Mouse (Mus musculus): ENCODE results near the gene Vps4b. TPM values are rescaled to one million over a fixed set of nuclear protein-coding genes. Genes with fewer than 3 reads are reported as not detected.
A peak's percentile ranks its signal among the peaks of the same experiment; 100 is the strongest.

Gene Vps4b
- 10 to 100 TPM; 64.6 to 65.5 TPM for polyA plus RNA-seq (2017; shearing (Covaris generic))

DNA sequence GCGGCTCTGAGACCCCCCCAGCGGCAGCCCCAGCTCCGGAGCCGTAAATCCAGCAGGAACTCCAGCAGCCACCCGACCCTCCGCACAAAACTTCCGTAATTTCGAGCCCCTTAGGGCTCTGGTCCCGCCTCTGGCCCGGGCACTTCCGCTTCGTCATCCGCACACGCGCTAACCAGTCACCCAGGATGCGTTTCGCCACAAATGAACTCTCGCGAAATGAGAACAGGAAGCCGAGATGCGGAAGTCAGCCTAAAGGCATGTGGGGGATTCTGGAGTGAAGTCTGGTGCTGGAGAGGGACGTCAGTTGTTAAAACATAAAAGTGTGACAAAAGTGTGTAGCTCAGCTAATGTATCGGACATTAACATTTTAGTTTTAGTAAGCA lies at the start of gene Vps4b:
Gene Vps4b (minus strand): TSS at position 187 of the 383 bp plus-strand sequence.
- peak; percentile 99 for ATAC-seq

DNA sequence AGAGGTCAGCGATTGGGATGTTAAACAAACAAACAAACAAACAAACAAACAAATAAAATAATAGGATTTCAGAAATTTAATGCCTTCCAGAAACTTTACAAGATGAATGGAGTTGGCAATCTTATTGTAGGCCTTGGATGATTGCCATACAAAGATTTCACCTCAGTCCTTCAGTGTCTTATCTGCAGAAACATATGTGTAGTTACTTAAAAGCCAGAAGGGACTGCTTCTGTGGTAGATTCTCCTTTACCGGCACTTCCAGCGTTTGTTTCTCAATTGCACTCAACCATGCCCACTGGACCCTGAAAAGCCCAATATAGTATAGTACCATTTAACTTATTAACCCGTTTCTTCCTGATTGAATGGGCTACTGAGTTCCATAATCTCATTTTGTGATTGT lies 32.3 kb upstream of the Vps4b start:
- ATAC-seq: no peak

DNA sequence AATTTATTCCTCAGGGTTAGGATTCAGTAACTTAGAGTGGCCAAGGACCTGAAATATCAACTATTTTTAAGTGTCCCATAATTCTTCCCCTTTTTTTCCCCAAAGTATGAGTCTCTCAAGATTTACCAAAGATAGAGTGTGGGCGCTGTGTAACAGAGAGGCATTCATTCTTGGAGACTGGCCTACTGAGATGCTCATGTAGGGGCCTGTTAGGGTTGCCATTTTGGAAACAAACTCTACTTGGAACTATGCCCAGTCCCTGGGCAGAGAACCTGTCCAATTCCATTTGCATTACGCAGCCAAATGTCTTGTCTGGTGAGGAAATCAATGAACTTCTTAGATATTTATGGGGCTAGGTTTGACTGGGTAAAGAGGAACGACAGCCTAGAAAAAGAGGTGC lies 25.8 kb upstream of the Vps4b start:
- no peak for ATAC-seq

DNA sequence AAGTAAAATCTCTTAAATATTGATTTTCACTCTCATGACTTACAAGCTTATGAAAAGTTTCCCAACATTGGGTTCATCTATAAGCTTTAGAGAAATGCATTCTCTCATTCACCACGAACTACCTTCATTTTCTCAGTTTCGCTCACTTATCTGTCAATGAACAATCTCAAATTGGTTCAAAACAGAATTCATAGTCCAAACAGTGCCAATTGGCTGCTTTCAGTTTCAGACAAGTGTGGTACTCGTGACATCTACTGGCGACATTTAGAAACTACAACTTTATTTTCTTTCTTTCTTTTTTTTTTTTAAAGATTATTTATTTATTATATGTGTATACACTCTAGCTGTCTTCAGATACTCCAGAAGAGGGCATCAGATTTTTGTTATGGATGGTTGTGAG lies 21.8 kb upstream of the Vps4b start:
- ATAC-seq: peak; percentile 77

DNA sequence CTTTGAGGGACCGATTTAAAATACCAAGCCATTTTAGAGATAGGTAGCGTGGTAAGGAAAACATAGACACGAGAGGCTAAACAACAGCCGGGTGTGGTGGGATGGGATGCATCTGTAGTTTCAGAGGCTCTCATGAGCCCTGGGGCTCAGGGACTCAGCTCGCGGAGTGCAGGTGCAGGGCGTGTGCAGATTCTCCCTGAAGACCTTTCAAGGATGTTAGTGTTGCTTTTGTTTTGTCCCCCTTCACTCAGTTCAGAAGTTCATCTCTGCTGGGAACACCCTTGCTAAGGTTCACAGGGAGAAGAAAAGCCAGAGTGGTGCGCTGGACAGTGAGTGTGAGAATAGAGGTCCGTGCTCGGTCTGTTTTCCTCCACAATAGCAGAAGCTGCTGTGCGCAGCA lies 20.2 kb upstream of the Vps4b start:
- no peak for ATAC-seq

DNA sequence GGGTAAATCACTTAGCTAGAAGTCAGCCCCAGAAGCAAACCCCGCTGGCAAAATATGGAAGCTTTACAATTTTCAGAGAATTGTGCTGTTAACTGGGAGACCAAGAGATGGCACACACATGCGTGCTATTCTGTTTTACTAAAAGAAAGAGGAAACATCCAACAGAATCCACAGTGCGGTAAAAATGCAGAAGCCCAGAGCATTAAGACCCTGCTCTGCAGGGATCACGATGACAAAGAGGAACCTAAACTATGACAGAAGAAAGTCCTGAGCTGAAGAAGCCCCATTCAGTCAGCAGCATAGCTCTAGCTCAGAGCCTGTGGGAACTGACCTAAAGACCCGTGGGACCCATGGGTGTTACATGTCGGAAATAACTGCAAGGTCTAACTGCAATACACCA lies 18.7 kb upstream of the Vps4b start:
- ATAC-seq: no peak

DNA sequence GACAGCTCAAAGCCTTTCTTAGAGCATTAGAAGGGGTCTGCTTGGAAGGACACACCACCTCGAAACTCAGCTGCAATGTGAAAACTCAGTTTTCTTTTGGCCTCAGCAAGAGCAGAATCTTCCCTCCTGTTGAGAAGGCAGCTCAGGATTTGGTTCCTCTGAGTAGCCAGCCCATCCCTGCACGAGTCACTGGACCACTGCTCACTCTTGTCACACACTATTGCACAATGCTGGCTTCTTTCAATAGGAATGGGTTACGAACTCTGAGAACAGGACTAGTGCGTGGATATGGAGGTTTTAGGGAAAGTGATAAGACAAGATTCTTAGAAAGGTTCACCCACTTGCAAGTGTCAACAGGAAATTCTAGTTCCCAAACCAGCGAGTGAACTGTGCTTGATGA lies 18.3 kb upstream of the Vps4b start:
- no peak for ATAC-seq

DNA sequence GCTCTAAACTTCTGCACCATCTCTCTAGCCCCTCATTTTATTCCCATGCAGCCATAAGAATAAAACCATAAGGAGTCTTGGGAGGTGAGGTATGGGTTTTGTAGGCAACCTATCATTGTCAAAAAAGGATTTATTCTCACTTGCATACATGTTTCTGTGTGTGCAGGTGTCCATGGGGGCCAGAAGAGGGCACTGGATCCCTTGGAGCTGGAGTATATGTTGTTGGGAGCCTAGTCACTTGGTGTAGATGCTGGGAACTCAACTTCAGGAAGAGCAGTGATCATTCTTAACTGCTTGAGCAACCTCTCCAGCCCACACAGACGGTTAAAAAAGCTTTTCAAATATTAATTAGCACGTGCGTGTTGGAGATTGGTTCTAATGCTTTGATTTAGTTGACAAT lies 3.4 kb upstream of the Vps4b start:
- no peak for ATAC-seq

DNA sequence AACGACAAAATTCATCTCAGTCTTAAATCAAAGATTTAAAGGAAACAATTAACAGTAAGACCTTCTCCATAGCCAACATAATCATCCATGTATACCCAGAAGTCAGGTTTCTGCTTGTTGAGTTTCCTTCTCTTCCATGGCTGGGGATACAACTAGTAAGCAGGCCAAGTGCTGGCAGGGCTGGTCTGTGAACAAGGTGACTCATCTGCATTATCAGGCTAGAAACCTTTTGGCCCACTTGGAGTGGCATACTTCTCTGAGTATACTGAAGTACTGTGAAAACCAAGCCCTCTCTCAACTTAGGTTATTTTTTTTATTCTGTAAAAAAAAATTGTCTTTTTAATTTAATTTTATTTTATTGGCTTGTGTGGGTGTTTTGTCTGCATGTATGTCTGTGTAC lies 2.9 kb upstream of the Vps4b start:
- ATAC-seq: no peak

DNA sequence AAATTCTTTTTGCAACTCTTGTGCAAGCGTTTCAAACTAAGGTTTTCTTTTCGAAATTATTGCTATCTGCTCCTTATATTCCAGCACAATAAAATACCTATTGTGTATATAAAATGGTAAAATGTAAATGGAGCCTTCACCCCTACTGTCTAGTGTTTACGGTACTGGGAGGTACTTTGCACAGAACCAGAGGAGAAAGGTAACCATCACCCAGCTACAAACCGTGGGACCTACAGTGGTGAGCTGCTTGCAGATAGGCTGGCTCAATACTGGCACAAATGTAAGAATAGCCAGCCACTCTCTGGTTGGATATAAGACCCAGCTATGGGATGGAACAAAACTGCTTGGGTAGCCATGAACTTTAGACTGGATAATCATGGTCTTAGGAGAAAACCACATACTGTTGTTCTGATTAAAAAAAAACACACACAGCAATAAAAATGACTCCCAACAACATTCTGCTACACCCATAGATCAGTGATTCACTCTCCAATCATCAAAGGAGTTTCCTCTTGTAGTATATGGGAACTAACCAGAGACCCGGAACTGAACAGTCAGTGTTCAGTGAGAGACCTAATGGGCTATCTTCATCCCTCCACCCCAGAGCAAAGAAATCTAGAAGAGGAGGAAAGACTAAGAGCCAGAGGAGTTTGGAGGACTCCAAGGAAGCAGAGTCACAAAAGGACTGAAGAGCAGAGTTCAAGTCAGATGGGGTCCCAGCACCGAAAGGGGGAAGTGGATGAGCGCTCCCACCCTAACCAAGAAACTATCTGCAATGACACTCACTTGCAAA lies 655 bp upstream of the Vps4b start:
- no peak for ATAC-seq

DNA sequence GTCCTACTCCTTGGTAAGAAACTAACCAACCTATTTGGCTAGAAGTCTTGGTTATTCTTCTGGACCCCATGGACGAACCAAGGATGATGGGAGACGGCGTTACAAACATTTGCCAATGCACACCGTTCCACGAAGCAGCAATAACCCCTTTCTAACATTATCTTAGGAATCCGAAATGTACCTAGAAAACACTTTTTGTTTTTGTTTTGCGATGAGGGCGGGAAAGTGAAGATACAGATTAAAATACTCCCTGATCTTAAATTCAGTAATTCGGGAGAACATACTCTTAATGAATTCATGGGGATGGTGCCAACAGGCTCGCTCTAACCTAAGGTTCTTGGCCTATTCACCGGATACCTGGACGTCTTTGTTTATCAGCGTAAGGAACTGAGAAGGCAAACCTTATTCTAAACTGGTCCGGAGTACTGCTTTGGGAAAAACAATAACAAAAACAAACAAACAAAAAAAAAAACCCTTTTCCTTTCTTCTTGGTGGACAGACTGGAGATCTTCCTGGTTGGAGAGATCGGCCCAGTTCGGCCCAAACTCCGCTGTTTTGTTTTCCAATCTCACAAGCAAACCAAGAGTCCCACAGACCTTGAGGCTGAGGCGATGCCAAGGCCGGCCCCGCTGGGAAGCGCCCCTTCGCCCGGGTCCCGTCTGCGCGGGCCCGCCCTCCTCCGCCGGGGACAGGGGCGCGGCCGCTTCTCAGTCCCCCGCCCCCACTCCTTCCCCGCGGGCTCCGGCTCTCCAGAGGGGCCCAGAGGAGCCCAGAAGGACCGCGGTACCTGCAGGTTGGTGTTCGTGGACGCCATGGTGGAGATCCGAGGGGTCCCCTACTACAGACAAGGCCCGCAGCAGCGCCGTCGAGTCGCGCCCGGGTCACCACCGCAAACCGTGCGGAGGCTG lies 640 bp downstream of the Vps4b start:
- peak; percentile 56 for ATAC-seq

DNA sequence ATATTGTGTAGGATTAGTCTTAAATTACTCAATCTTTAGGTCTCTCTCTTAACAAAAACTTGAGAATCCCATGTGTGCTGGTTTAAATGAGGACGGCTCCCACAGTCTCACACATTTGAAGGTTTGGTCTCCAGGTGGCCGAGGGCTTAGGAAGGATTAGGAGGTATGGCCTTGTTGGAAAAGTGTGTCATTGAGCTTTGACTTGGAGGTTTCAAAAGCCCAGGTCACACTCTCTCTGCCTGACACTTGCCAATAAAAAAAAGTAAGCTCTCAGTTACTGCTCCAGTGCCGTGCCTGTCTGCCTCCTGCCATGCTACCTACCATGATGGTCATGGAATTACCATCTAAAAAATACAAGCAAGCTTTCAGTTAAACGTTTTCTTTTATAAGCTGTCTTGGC lies 21.6 kb downstream of the Vps4b start:
- no peak for ATAC-seq

DNA sequence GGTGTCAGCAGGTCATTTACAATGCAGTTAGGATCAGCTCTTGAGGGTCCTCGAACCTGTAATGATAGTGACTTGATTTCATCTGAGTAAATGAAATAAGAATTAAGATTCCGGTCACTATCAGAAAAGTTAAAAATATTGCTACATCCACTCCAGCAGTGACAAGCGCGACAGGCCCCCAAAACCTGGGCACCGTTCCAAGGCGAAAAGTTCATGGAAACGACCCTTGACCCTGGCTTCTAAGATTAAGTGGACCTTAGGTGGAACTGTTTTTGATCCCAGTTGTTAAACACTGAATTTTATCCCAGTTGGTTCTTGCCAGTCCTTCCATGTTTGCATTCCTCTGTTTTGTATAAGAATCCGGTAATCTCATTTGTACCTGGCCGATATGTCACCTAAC lies 22.4 kb downstream of the Vps4b start:
- no peak for ATAC-seq

DNA sequence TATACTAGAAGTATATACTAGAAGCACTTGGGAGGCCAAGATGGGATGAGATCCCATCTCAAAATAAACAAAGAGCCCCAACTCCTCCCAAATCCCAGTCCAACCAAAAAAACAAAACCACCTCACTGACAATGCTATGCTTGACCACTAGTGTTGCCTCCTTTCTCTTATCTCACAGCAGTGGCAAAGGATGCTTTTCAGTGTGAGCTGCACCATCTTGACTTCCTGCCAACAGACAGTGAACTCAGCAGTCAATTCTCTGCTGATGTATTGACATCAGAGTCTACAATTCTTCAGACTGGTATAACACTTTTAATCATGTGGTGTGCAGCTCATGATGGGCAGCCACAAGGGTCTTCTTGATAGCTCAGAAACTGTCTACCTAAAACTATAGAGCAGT lies 27.8 kb downstream of the Vps4b start:
- no peak for ATAC-seq

DNA sequence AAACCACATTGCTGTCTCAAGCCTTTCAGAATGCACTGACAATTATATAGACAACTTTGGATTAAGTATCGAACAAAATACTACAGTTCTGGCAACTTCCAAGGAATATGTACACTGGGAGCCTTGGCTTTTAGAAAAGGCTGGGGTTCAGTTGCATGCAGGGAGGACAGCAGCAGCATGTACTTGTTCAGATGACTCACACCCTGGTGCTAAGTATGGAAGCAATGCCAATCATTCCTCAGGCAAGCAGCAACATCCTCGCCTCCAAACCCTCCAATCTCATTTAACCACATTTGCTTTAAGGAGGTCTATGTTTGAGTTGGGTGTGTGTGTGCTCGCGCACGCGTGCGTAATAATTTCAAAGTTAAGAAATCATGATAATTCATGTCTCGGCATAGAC lies 30.8 kb downstream of the Vps4b start:
- ATAC-seq: no peak

DNA sequence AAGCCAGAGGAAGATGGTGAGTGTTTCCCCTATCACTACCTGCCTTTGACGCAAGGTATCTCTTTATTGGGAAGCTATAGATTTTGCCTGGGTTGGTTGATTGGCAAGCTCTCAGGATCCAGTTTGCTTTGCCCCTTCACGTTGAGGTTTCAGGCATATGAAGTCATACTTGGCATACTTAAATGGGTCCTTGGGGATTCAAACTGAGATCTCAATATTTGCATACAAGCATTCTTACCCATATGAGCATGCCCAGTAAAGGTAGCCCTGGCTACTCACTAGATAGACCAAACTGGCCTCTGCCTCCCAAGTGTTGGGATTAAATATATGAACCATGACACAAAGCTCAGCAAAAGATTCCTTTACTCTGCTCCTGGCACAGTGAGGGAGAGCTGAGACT lies 31.7 kb downstream of the Vps4b start:
- no peak for ATAC-seq

DNA sequence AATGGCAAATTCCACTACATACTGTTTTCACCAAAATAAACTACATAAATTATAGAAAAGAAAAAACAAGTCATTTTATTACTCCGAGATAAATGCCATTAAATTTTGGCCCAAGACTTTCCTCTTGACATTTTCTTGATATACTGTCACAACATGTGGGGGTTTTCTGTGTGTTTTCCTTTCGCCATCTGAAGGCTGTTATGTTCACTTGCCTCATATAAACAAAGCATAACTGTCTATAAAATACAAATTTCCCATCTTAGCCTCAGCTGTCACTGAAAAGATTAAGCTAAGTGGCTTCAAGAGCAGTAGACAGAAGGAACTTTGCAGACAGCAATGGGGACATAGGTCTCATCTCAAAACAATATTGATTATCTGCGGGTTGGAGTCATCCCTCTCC lies 32.2 kb downstream of the Vps4b start:
- ATAC-seq: no peak

DNA sequence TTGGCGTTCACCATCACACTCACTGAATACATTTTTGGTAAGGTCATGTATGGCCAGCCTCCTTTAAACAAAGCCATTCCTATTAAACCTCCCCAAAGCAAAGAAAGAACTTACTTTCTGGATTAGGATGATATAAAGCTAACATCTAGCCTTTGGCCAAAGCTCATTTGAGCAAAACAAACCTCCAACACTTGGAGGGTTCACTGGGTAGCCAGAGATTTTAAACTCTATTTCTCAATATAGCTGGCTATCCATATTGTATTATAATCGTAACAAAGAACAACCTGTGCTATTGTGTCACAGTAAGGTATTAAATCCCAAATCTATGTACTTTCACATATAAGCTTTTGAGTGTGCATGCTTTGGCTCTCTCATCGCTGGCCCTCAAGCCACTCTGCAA lies 35.8 kb downstream of the Vps4b start:
- ATAC-seq: no peak

DNA sequence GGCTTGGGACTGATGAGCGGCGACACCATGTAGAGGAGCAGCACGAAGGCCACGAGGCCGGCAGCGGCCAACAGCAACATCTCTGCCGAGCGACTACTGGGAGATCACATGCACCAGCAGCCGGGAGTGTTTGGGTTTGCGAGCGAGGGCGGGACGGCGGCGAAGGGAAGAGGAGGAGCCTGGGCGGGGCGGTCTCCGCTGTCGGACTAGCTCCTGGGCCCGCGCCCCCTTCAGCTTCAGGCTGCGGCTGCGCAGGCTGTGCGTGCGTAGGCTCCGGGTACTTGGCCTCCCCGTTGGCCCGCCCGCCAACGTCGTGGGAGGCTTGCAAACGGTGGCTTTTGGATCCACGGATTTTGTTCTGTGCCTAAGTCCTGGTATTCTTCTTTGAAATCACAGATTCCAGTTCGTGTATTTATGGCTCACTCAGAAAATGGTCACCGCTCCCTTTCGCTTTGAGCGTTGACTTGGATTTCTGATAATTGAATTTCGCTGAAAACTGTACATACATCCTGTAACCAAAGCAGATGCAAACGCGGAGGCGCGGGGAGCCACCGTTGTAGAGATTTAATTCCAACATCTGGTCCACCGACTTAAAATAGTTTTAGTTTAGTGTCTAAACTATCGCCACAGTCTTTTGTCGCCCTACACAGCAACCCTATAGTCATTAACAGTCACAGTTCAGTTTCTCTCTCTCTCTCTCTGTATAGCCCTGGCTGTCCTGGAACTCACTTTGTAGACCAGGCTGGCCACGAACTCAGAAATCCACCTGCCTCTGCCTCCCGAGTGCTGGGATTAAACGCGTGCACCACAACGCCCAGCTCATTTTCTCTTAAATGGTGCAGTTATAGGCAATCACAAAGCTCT lies 36.7 kb downstream of the Vps4b start, which contains the start of gene Kdsr:
Gene Kdsr (minus strand): TSS at position 156 of the 864 bp plus-strand sequence.
- ATAC-seq: peak; percentile 91

DNA sequence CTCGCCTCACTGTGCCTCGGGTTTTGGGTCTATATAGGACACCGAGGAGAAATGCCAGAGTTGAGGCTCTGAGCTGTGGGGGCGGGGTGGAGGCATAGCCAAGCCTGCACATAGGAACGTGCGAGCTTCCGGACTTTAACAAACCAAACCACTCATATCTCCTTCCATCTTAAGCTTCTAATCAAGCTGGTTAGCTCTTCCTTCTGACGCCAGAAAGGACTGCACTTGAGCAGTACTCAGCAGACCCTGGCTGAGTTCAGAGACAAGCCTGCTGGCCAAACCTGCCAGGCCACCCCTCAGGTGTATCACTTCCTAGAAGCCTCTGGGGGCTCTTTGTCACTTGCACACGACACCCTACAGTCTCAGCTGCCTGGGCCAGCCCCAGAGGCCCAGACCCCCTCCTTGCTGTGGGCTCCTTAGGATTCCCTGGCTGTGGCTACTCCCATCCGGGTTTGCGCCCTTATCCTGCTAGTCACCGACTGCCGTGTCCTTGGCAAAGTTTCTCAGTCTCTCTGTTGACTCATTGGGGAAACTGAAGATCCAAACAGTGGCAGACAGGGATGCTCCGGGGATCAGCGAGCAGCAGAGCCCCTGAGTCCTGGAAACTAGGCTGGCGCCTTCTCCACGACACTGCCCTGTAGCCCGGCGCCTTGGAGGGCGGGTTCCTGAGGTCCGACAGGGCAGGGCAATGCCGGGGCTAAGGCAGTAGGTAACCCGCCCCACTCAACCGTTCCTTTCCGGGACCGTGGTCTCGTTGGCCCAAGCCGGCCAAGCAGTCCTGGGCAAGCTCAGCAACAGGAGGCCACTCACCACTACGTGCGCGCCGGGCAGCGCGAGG lies 37.6 kb downstream of the Vps4b start:
- ATAC-seq: peak; percentile 38

DNA sequence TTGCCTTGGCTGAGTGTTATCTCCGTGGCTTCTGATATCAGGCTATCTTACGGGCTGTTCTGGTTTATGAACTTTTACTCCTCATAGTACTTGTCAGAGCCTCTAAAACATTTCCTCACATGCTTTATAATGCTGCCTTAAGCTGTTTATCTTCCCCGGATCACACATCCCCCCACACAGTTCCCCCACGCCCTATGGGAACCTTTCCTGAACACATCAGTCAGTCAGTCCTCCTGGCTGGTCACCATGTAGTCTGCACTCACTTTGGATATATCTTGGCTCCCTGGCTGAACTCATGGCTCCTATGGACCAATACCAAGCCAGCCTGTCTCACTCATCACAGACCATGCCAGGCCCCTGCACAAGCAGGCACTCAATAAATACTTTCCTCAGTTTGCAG lies 39.9 kb downstream of the Vps4b start:
- ATAC-seq: no peak

DNA sequence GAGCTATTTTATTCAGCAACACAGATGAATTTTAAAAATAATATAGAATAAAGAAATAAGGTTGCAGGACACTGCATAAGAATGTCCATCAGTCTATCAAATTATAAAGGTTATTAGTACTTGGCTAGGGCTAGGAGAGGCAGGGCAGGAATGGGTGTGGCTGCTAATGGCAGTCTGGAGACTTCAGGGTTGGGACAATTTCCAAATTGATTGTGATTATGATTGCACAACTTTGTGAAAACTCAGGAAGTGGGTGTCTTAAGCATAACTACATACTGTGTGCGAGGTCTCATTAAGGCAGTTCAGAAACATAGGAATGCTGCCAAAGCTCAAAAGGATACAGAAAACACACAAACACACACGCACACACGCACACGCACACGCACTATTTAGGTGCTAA lies 44.5 kb downstream of the Vps4b start:
- ATAC-seq: no peak
